Mouse (Mus musculus): ENCODE data around the gene Rgs17.
A peak's percentile ranks its signal among the peaks of the same experiment; 100 is the strongest.
"Not testable (repeated sequence)": the region's sequence is repeated elsewhere in the genome, so short reads cannot be mapped to it uniquely, and the experiment has no call there.

Gene Rgs17

DNA sequence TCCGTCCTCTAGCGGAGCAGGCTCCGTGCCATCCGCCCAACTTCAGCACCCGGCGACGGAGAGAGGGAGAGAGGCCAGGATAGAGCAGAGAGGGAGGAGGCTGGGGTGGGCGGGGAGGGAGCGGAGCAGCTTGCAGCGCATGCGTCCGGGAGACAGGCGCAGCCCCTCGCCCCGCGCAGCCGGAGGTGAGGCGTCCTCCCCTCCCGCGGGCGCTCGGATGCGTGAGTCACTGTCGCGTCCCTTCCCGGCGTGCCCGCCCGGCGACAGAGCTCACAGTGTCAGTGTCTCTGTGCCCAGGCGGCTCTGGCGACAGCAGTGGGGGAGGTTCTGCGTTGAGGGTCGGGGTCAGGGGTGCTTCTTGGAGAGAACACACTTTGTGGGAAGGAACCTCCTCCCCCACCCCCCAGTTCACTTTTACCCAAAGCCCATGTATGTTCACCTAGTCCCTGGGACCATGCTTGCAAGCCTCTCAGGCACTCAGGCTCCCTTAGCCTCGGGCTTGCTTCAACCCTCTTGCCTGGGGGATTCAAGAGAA lies at the start of gene Rgs17:
Gene Rgs17, minus strand, starts transcription at position 107 of the 535 bp plus-strand sequence.
- DNase-seq: peak; percentile 29

DNA sequence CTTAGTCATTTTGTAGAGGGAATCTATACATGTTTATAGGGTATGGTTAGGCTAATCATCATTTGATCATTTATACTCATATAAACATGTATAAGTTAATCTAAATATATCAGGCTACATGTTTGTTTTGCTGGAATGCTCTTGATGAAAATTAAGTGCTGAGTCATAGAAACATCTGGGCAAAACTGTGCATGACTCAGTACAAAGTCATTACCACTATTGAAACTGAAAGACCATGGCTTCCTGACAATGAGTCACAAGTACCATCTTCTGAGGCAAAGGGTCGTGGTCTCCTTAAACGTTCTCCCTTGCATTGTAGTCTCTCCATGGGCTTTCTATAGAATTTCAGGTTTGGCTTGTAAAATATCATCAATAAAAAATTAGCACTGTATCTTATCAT lies 45.5 kb upstream of the Rgs17 start:
- DNase-seq: no peak

DNA sequence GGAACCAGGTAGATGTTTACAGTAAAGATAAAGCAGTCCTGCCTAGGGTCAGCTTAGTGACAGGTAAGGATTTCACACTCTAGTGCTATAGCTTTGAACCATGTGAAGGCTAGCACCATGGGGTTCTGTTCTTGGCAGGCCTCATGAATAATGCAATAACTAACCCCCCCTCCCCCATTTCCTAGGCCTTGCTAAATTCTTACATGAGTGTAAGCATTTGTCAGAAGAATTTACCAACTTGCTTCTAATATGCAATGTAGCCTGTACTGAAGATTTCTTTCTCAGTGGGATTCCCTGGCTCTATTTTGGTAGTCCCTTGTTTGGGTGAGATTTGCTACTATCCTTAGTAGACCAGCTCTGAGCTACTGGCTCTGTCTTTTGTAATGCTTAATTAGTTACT lies 31.6 kb upstream of the Rgs17 start:
- DNase-seq: not testable (repeated sequence)

DNA sequence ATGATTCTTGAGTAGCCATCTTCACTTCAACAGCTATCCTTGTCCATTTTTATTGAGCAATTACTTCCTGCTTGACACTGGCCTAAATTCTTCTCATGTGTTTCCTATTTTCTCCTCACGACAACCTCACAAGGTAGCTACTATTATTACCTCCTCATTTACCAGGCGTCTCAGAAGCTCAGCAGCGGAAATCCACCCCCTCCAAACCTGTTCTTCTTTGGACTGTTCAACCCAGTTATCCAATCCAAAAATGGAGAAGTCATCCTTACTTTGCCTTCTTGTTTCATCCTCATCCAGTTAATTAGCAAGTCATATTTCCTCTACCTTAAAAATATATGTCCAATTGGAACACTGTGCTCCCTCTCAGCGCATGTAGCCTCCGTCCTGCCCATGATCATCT lies 2.1 kb upstream of the Rgs17 start:
- no peak for DNase-seq

DNA sequence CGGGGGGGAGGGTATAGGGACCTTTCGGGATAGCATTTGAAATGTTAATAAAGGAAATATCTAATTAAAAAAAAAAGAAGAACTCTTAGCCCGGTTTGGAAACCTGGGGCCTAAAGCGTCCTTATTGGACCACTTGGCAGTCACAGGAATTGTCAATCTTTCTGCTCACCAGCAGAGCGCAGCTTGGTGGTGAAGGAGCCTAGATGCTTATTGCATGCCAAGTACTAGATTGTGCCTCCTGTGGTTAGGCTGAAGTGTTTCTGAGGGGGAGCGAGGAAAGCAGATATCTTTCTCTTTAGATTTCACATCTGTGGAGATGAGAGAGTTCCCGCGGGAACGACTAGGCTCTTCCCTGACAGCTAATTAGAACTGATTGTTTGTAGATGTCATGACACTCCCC lies 896 bp upstream of the Rgs17 start:
- DNase-seq: no peak

DNA sequence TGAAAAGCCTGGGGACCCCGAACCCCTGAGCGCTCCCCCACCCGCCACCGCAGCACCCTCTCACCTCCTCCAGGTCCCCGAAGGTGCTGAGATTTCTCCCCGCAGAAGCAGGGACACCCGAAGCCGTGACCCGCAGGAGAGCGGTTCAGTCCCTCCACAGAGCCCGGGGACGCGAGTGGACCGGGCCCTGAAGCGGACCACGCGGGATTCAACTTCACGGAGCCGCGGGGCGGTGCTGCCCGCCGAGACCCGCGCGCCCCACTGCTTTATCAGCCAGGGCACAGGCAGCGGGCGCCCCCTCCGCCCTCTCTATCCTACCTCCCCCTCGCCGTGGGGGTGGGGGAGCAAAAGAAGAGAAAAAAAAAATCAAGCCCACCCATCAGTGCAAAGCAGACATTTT lies 429 bp downstream of the Rgs17 start:
- no peak for DNase-seq

DNA sequence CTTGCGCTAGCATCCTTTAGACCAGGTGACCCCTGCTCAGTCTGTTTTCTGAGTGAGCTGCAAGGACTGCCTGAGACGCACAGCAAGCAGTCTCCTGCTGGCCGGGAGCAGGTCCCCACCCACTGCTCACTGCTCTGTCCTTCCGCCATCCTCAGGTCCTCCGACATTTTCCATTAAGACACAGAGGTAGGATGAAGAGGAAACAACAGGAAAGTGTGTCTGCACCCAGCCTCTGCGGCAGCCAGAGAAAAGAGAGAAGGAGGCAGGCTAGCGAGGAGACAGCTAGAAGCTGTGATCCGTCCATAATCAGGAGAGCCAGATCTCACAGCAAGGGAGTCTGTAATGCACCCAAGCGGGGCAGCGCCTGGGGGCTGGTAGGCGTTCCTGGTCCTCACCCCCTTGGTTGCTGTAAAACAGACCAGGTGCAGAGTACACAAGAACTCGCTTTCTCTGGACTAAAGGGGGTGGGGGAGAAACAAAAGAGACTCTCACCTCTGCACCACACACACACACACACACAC lies 1.1 kb downstream of the Rgs17 start:
- no peak for DNase-seq

DNA sequence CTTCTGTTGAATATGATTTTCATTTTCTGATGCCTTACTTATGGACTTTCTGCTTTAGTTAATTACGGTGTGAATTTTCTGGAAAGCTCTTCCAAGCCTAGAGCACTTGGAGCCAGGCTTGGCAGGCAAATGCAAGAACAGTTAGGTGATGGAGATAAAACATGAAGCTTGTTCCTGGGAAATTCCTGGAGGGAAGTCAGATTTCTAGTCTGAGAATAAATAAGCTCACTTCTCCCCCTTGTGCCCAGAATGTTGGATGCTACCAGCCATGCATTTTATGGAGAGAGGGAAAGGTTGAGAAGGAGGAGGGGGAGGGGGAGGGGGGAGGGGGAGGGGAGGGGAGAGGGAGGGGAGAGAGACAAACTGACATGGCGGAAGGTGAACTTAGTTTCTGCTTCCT lies 17.8 kb downstream of the Rgs17 start:
- peak; percentile 2 for DNase-seq

DNA sequence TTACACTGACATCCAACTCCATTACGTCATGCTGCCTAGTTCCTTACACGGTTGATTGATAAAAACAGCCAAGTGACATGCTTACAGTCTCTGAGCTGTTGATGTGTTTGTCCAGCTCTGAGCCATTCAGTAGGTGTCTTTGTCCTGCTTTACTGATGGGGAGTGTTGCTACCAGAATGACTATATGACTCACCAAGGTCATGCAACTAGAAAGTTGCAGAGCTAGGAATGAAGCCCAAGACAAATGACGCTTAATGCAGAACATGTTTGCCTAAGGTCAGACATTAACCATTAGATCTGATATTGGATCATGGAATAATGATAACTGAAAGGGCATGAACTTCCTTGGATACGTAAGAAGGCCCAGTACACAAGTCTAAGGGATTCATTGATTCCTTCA lies 20.4 kb downstream of the Rgs17 start:
- DNase-seq: no peak

DNA sequence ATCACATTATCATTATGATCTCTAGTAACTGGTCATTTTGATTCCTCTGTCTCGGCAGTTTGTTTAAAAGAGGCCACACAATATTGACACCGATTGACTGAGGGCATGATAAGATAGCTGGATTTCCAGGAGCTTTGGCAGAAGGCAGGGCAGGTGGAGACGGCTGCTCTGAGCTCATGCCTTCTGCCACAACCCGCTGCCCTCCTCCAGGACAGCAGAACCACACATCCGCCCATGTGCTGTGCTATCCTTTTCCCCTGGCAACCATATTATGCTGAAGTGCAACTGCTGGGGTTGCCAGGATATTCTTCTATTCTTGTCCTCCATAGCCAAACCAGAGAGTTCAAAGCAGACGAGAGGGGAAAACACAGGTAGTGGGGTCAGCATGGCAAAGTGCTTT lies 21.5 kb downstream of the Rgs17 start:
- no peak for DNase-seq

DNA sequence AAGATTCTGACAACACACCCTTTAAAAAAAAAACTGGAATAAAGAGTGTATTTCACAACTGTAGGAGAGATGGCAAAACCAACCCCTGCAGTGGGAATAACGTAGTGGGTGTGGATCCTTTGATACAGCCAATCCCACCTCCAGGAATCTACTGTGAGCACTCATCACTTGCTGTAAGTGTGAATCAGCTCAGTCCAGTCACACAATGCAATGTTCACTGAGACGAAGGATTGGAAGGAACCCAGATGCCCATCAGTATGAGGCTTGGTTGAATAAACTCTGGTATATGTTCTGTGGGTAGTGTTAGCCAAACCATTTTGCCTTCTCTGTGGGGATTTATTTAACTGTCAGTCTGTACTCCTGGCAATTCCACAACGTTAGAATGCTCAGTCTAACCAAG lies 45.1 kb downstream of the Rgs17 start:
- DNase-seq: no peak

DNA sequence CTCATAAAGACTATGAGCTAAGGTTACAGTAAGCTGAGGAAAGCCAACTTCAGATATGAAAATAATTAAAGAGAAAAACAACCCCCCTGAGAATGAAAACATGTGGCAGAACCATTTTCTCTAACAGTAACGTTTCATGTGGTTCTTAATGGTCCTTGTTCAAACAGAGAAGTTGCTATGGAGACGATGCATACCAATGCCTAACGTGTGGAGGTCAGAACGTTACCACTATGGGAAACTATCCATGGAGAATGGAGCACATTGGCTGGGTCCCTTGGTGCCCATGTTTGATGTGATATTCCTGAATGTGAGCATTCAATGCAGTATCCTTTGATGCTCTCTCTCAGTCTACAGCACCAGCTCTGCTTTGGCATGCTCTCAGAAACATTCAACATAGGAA lies 51.1 kb downstream of the Rgs17 start:
- no peak for DNase-seq

DNA sequence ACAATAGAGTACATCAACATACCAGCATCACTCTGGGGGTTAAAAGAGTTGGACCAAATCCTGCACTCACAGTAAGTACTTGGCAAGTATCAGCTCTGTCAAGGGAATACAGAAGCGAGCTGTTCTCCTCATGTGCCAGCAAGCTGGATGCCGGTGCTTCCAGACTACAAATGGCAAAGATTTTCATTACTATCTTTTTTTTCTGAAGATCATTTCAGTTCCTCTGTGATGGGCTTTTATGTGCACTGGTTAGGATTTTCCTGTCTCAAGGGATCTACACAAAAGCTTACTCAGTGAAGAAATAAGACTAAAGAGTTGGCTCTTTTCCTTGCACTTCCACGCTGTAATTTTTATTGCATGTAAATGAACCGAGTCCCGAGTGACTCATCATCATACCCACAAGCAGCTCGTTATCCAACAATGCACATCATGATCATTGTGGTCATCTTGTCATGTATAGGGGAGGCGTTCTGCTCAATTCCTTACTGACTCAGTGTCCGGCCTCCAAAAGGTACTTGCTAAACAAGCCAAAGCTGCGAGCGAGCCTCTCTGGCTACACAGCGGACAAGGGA lies 54.1 kb downstream of the Rgs17 start:
- no peak for DNase-seq

DNA sequence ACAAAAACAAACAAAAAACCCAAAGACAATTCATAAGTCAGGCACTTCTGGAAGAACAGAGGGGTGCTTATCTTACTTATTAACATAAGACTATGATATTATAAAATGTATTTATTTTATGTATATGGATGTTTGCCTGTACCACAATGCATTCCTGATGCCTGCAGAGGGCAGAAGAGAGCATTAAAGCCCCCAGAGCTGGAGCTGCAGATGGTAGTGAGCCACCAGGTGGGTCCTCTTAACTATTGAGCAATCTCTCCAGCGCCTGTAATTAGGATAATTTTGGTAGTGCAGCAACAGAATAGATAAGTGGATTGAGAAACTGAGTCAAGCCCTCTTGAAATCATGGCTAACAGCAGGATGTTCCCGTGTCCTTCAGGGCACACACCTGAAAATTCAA lies 56.2 kb downstream of the Rgs17 start:
- no peak for DNase-seq

DNA sequence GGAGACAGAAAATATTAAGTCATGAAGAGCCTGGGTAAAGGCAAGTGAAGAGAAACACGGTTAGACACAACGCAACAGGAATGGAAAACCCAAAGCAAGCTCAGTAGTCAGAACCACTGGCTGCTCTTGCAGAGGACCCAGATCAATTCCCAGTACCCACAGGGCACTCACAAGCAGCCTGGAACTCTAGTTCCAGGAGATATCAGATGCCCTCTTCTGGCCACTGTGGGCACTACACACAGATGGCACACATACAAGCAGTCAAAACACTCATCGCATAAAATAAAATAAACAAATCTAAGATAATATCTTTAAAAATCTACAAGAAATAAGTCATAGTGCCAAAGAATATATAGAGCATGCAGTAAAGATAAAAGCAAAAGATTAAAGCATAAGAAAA lies 59.5 kb downstream of the Rgs17 start:
- DNase-seq: no peak

DNA sequence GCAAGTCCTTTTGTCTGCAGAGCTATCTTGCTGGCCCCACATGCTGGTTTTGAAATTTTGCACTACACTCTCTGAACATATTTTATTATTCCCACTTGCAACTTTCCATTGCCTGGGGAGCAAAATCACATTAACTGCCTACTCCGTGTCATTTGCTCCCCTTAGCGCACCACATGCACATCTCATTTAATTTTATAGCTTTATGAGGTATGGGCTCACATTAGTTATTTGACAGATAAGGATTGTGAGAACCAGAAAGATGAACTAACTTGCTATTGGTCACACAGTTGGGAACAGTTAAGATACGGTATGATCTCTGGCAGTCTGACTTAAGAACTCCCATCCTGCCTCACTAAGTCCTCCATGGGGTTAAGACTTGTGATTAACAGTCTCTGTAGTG lies 61.4 kb downstream of the Rgs17 start:
- no peak for DNase-seq

DNA sequence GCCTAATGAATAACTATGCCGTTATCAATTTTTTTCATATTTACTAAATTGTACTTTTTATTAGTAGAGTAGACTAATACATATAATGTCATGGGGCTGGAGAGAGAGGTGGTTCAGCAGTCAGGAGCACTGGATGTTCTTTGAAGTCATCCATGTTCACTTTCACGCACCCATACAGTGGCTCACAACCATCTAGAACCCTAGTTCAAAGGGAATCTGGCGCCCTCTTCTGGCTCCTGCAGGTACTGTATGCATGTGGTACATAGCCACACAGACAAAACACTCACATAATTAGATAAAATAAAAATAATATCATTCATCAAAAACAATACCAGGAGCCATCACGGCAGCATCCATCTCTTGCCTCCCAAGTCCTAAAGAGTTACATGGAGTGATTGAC lies 62.5 kb downstream of the Rgs17 start:
- no peak for DNase-seq

DNA sequence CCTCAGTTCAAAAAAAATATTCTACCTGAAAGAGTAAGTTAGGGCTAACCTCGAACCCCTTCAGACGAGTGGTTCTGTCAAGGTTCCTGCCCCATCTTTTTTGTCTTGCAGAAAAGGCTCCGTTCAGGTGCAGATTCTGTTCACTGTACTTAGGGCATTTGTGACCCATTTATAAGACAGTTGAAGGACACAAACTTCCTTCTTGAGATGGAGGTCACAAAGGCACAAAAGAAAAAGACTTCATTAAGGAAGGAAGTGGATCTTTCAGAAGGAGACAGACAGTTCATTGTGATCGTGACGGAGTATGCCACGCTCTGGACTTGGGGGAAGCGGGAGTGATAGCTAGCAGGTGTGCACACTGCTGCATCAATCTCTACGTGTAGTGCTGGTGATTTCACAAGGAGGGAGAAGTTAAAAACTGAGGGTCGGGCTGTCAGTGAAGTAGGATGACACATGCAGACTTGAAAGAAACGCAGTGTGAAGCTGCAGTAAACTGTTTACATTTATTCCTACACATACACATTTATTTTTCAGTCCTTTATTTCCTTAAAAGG lies 64.1 kb downstream of the Rgs17 start:
- no peak for DNase-seq

DNA sequence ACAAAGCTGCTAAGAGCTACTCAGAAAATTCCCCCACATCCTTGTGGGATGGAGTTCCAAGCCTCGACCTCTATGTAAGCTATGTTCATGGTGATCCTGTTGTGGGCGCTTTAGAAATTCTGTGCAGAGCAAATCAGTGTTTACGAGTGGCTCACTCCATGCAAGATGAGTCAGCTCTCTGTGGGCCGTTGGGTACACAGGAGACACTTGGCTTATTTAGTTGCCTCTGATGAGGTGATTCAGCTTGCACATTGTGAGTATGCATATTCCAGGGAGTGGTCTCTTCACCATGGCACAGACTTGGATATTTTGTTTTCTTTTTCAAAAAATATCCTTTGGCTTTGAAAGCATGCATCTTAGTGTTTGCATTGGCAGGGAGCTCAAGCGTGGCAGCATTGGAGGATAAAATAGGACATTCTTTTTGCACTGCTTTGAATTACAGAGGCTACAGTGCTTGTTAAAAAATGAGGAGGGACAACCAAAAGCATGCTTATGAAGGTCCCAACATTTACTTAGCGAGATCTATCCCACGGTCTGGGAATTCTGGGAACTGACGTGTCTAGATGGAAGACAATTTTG lies 68.8 kb downstream of the Rgs17 start:
- DNase-seq: no peak

DNA sequence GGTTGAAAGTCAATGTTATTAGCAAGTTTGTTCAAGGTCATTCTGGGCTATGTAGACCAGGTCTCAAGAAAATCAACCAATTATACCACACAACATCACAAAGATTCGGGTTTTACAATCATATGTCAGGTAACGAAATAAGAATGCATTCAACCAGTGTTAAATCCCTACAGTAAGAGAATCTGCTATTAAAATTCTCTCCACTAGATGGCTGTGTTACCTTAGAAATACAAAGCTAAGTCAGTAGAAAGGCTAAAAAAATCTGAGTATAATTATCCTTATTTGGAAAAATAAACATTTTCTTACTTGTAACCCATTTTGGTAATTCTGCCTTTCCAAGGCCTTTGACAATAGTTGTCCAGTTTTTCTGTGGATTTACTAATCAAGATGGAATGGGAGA lies 75.3 kb downstream of the Rgs17 start:
- no peak for DNase-seq

DNA sequence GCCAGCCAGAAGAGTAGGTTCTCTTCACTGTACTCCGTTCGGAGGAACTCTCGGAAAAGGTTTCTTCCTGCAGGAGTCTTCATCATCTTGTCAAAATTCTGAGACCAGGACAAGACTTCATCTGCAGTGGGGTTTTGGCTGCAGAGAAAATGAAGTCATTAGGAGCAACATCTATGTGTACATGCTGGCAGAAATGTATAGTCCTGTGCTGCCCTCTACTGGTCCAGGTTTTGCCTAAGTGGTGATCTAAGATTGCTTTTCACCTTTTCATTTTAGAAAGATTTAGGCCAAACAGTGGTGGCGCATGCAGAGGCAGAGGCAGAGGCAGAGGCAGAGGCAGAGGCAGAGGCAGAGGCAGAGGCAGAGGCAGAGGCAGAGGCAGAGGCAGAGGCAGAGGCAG lies 80.8 kb downstream of the Rgs17 start:
- peak; percentile 68 for DNase-seq

DNA sequence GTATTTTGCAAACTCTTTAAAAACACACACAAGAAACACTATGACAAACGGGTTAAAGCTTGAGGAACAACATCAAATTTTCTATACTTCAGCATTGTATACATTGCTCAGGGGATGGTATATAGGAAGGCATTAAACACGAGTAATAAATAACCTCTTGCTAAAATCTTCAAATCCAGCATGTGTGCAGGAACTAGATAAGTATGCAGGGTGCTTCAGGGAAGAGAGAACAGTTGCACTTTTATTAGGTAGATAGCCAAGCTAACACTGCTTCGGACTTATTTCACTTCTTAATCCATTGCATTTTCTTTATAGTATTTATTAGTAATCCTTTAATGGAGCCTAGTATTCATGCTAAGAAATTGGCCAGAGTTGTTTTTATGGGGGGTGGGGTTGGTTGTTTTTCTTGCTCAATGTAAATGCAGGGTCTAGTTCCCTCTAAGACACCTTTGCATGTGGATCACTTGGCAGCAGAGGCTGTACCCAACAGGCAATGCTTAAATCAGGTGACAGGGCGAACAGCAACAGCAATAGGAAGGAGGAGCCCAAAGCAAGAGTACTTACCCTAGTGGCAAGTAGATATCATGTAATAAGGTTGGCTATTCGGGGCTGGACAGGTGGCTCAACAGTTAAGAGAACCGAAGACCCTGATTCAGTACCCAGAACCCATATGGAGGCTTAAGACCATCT lies 95.7 kb downstream of the Rgs17 start:
- DNase-seq: no peak

DNA sequence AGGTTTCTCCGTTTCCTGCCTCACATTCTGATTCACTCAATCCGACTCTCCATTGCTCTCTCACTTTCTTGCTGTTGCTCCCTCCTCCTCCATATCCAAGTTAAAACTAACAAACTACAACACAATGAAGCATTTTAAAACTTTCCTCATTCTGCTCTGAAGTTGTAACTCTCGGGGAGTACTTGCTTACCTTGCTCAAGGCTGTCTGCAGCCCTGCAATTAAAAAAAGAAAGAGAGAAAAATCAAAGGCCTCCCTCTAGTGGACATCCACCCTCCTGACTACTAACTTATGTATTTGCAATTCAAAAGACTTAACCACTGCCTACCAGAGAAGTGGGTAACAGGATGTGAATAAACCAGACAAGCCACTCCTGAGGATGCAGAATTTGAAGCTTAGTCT lies 97.4 kb downstream of the Rgs17 start:
- peak; percentile 78 for DNase-seq

All from lung, postnatal 10 days (tissue).